Mouse (Mus musculus) liver, postnatal 0 days (tissue): ENCODE measurements around the gene Iqub. TPM values are rescaled to one million over a fixed set of nuclear protein-coding genes. Genes with fewer than 3 reads are reported as not detected.

Experiments
- ATAC-seq: fragments of 200-750 bp; cut with Nextera tagmentation; 2 replicates; pipeline ENCODE4 v1.8.0; 2017; ENCODE audit warnings: mild to moderate bottlenecking, moderate library complexity
- DNase-seq: peaks from one replicate; pipeline ENCODE4 v3.0.0-alpha.2; 2016
- H3K27ac ChIP-seq: fragments of 300-500 bp; sonication (generic); 2 replicates; pipeline ENCODE4 v1.5.1; 2014; ENCODE audit warnings: antibody characterized with exemption, moderate library complexity, mild to moderate bottlenecking, low read depth
- H3K27me3 ChIP-seq: fragments of 300-500 bp; sonication (generic); 2 replicates; pipeline ENCODE4 v1.6.1; 2014; ENCODE audit warnings: low read length, control low read depth, mixed read lengths; ENCODE audit not compliant: insufficient read depth
- H3K36me3 ChIP-seq: fragments of 300-500 bp; sonication (generic); replicated peaks from 2 replicates; pipeline ENCODE4 v1.6.1; 2014; ENCODE audit warnings: mild to moderate bottlenecking, control low read depth, low read length, moderate library complexity, mixed read lengths; ENCODE audit not compliant: insufficient read depth
- H3K4me1 ChIP-seq: fragments of 300-500 bp; sonication (generic); 2 replicates; pipeline ENCODE4 v1.6.1; 2014; ENCODE audit warnings: antibody characterized with exemption, mild to moderate bottlenecking, control low read depth; ENCODE audit not compliant: insufficient read depth
- H3K4me2 ChIP-seq: fragments of 300-500 bp; sonication (generic); 2 replicates; pipeline ENCODE4 v1.6.1; 2014; ENCODE audit warnings: low read depth, mild to moderate bottlenecking, low read length, moderate library complexity, mixed read lengths
- H3K4me3 ChIP-seq: fragments of 300-500 bp; sonication (generic); 2 replicates; pipeline ENCODE4 v1.5.1; 2014; ENCODE audit warnings: low read depth, low read length
- H3K9ac ChIP-seq: fragments of 300-500 bp; sonication (generic); replicated peaks from 2 replicates; pipeline ENCODE4 v1.6.1; 2014; ENCODE audit warnings: mild to moderate bottlenecking, moderate library complexity
- H3K9me3 ChIP-seq: fragments of 300-500 bp; sonication (generic); 2 replicates; pipeline ENCODE4 v1.6.1; 2016; ENCODE audit warnings: mild to moderate bottlenecking, control low read depth, low read length, mixed read lengths
- CTCF ChIP-seq: sonication (generic); IDR thresholded peaks from 2 replicates; pipeline ENCODE4 v1.5.1; 2016; ENCODE audit warnings: antibody characterized with exemption, low read depth
- EP300 ChIP-seq: IDR thresholded peaks from 2 replicates; pipeline ENCODE4 v1.6.1; 2016; ENCODE audit warnings: antibody characterized with exemption, low read depth, mild to moderate bottlenecking
- WGBS: fragments of 180-500 bp; shearing (Covaris S2); extraction: QIAGEN DNeasy Blood & Tissue Kit; methylation state at CpG from one replicate; pipeline ENCODE4 v1.1.7; 2014; ENCODE audit not compliant: insufficient replicate concordance; 5-methylcytosine and 5-hydroxymethylcytosine counted together
- polyA plus RNA-seq: library from polyadenylated mRNA; unstranded; fragments of >200 nt; fragmentation: Nextera tagmentation; extraction: Ambion mirVana; gene quantifications from 2 replicates; pipeline ENCODE4 v1.2.1, GENCODE M21; 2015

The Iqub gene
- polyA plus RNA-seq, 1 experiment from 2014 or later: not detected

DNA sequence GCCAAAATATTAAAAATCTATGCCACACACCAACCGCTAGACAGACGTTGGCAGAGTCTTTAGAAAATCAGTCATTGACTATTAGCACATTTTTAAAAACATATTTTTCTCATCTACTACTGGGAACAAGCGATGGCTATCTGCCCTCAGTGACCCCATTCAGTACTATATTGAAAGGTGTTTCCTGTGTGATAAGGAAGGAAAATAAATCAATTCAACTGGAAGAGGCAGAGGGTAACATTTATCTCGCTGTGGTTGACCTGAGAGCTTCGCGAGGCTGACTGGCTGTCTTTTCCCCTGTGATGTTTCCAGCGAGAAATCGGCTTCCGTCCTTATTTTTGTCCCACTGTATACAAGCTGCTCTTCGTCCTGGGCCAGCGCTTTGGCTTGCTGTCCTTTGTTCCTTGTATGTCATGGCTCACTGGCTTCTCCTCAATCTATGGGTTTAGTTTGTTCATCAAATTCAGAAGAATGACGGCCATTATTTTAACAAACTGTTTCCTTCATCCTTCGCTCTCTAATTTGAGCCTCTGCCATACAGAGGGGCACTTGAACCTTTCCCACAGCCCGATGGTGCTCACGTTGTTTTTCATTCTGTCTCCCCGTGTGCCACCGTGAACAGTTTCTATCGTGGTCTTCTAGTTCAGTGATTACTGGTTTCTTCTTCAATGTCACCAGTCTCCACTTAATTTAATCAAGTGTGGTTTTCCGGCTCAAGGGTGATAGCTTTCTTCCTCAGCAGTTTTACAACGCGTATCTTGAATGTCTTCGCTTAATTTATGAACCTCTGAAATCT lies 63.6 kb downstream of the Iqub start:
- DNase-seq (no peak), ATAC-seq (no peak)
- Histone ChIP-seq H3K9me3 (no peaks in the 10 kb centered on the region), H3K27me3 (no peaks in the 10 kb centered on the region), H3K36me3 (no peaks in the 10 kb centered on the region), H3K4me1 (no peaks in the 10 kb centered on the region), H3K4me2 (no peak overlapping the region), H3K4me3 (no peak overlapping the region), H3K9ac (no peak overlapping the region), H3K27ac (no peak overlapping the region)
- 36% methylated on average over 22 of the region's 22 CpGs for WGBS
- TF ChIP-seq EP300 (no peak), CTCF (no peak)

DNA sequence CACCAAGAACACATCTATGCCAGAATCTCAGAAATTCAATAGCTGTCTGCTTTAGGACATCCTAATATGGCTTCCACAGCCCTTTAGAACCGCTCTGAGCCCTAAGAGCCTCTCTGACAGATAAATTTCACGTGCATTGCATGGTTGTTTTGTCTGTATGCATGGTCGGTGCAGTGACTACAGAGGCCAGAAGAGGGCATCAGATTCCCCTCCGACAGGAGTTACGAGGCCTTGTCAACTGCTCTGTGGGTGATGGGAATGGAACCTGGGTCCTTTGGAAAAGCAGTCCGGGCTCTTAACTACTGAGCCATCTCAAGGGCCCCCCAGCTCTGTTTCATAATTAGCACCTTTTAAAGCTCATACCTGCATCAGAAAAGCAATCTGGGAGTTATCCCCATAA lies 64.6 kb downstream of the Iqub start:
- Histone ChIP-seq H3K9me3 (no peaks in the 10 kb centered on the region), H3K9ac (no peak overlapping the region), H3K4me1 (no peaks in the 10 kb centered on the region), H3K36me3 (no peaks in the 10 kb centered on the region), H3K27ac (no peak overlapping the region), H3K27me3 (no peaks in the 10 kb centered on the region), H3K4me2 (no peak overlapping the region), H3K4me3 (no peak overlapping the region)
- no peak for DNase-seq
- TF ChIP-seq CTCF: no peak
- no peak for TF ChIP-seq EP300
- no peak for ATAC-seq
- 75% methylated on average over 6 of the region's 6 CpGs for WGBS

DNA sequence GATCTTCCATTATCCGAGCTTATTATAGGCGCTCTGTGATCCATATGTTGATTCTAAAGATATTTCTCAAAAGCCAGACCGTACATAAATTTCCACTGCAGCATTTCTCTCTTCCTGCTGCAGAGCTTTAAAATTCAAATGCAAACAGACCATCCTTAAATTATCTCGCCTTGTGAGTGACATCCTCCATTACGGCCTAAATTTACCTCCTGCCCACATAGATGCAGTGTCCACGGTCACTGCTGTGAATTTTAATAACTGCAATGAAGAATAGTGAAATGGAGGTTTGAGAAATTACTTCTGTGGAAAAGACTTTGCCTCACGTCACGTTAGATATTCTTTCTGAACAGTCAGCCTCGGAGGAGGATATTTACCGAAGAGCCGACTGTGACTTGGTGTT lies 98.8 kb downstream of the Iqub start:
- DNase-seq (no peak), ATAC-seq (no peak)
- H3K27me3 ChIP-seq: no peaks in the 10 kb centered on the region
- no peaks in the 10 kb centered on the region for H3K9me3 ChIP-seq
- no peaks in the 10 kb centered on the region for H3K4me1 ChIP-seq
- no peak overlapping the region for H3K9ac ChIP-seq
- no peak for TF ChIP-seq CTCF
- TF ChIP-seq EP300: no peak
- no peak overlapping the region for H3K27ac ChIP-seq
- H3K4me2 ChIP-seq: no peak overlapping the region
- no peak overlapping the region for H3K4me3 ChIP-seq
- H3K36me3 ChIP-seq: no peaks in the 10 kb centered on the region
- WGBS: 82% methylated on average over 11 of the region's 11 CpGs

DNA sequence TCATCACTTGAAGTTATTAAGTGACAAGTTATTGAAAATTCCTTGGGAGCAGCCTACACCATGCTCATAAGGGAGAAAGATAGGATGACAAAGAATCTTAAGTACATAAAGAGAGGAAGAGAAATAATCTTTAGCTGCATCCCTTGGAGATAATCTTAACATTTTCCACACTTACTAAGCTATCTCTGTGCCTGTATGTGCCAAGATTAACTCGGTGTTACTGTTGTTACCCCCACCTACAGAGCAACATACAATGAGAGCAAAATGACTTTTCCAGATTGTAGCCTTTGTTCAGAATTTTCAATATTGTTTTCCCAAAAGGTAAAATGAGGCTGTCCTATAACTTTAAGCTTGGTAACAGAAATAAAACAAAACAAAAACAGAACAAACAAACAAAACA lies 99.4 kb downstream of the Iqub start:
- Histone ChIP-seq H3K4me2 (no peak overlapping the region), H3K36me3 (no peaks in the 10 kb centered on the region), H3K9me3 (no peaks in the 10 kb centered on the region), H3K9ac (no peak overlapping the region), H3K27ac (no peak overlapping the region), H3K4me1 (no peaks in the 10 kb centered on the region), H3K27me3 (no peaks in the 10 kb centered on the region), H3K4me3 (no peak overlapping the region)
- DNase-seq (no peak), ATAC-seq (no peak)
- no peak for TF ChIP-seq EP300
- TF ChIP-seq CTCF: no peak
- 62% methylated on average over 1 of the region's 1 CpGs for WGBS

DNA sequence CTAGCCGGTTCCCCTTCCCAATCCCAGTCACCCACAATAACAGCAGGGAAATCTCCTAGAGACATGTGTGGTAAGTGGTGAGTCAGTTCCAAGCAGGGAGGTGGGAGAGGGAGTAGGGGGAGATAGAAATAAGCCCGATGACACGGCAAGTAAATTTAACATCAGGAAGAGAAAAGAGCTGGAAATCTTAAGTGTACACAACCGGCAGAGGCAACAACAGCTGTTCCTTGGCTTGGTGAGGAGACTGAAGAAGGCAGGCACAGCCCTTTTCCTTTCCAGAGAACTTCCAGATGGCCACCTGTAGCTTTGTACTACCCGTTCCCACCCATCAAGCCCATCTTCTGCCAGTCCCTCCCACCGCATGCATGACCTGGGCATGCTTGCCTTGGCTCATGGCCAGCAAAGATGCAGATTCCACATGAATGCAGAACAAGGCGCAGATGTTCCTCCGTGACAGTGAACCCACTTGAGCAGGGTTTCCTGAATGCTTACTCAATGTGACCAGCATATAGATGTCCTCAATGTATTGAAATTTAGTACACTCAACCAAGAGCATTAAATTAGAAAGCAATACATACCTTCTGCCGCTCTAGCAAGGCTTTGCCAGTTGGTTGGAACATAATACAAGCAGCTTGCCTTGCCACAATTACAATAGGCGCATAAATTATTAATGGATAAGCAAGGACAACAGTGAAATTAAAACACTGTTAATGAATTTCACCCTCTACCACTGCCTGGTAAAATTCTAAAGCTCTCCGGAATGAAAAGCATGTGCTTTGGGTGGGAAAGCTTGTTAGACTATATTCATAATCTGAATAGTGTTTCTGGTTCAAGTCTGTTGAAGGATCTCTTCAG lies 106.1 kb downstream of the Iqub start:
- DNase-seq (no peak), ATAC-seq (no peak)
- WGBS: 79% methylated on average over 11 of the region's 11 CpGs
- Histone ChIP-seq H3K9me3 (no peaks in the 10 kb centered on the region), H3K27me3 (no peaks in the 10 kb centered on the region), H3K27ac (no peak overlapping the region), H3K4me1 (no peaks in the 10 kb centered on the region), H3K9ac (no peak overlapping the region), H3K4me3 (no peak overlapping the region), H3K36me3 (no peaks in the 10 kb centered on the region), H3K4me2 (no peak overlapping the region)
- TF ChIP-seq EP300 (no peak), CTCF (no peak)

- Histone ChIP-seq H3K27ac (no peak overlapping the region), H3K4me3 (no peak overlapping the region), H3K9ac (no peak overlapping the region), H3K9me3 (no peaks in the 10 kb centered on the region), H3K27me3 (no peaks in the 10 kb centered on the region), H3K4me1 (no peaks in the 10 kb centered on the region), H3K4me2 (no peak overlapping the region), H3K36me3 (no peaks in the 10 kb centered on the region)
- WGBS: 41% methylated on average over 3 of the region's 3 CpGs
- no peak for ATAC-seq
- no peak for TF ChIP-seq CTCF
- TF ChIP-seq EP300: no peak
- DNase-seq: no peak
Measured at GRCm38 (mm10) chr6:24407743-24408142, 107.1 kb downstream of the Iqub start.
